Mouse (Mus musculus) embryonic facial prominence, embryonic 15.5 days (tissue): ENCODE measurements around the gene Nr1h2. TPM values are rescaled to one million over a fixed set of nuclear protein-coding genes. Genes with fewer than 3 reads are reported as not detected.

ENCODE experiments used
- ATAC-seq: fragments of 200-750 bp; cut with Nextera tagmentation; 2 replicates; pipeline ENCODE4 v1.8.0; 2017; ENCODE audit warnings: low read depth, moderate TSS enrichment; ENCODE audit not compliant: insufficient number of reproducible peaks, low FRiP score, low TSS enrichment
- H3K27ac ChIP-seq: fragments of 300-500 bp; sonication (generic); replicated peaks from 2 replicates; pipeline ENCODE4 v1.5.1; 2015; ENCODE audit warnings: mild to moderate bottlenecking, inconsistent platforms
- H3K27me3 ChIP-seq: fragments of 300-500 bp; sonication (generic); 2 replicates; pipeline ENCODE4 v1.6.1; 2015; ENCODE audit warnings: inconsistent platforms
- H3K36me3 ChIP-seq: fragments of 300-500 bp; sonication (generic); 2 replicates; pipeline ENCODE4 v1.6.1; 2015; ENCODE audit warnings: mild to moderate bottlenecking, inconsistent platforms
- H3K4me1 ChIP-seq: fragments of 300-500 bp; sonication (generic); 2 replicates; pipeline ENCODE4 v1.6.1; 2015; ENCODE audit warnings: inconsistent platforms
- H3K4me2 ChIP-seq: fragments of 300-500 bp; sonication (generic); replicated peaks from 2 replicates; pipeline ENCODE4 v1.6.1; 2015; ENCODE audit warnings: mild to moderate bottlenecking, inconsistent platforms
- H3K4me3 ChIP-seq: fragments of 300-500 bp; sonication (generic); replicated peaks from 2 replicates; pipeline ENCODE4 v1.5.1; 2015; ENCODE audit warnings: mild to moderate bottlenecking, inconsistent platforms
- H3K9ac ChIP-seq: fragments of 300-500 bp; sonication (generic); 2 replicates; pipeline ENCODE4 v1.6.1; 2015; ENCODE audit warnings: inconsistent platforms
- H3K9me3 ChIP-seq: fragments of 300-500 bp; sonication (generic); replicated peaks from 2 replicates; pipeline ENCODE4 v1.6.1; 2016; ENCODE audit warnings: inconsistent platforms
- WGBS: fragments of 180-500 bp; shearing (Covaris S2); methylation state at CpG from one replicate; pipeline ENCODE4 v1.1.7; 2015; 5-methylcytosine and 5-hydroxymethylcytosine counted together
- polyA plus RNA-seq: library from polyadenylated mRNA; unstranded; fragments of >200 nt; fragmentation: Nextera tagmentation; extraction: Ambion mirVana; gene quantifications from 2 replicates; pipeline ENCODE4 v1.2.1, GENCODE M21; 2015

Nr1h2 gene
- polyA plus RNA-seq, 1 experiment from 2014 or later = 83.4 TPM

DNA sequence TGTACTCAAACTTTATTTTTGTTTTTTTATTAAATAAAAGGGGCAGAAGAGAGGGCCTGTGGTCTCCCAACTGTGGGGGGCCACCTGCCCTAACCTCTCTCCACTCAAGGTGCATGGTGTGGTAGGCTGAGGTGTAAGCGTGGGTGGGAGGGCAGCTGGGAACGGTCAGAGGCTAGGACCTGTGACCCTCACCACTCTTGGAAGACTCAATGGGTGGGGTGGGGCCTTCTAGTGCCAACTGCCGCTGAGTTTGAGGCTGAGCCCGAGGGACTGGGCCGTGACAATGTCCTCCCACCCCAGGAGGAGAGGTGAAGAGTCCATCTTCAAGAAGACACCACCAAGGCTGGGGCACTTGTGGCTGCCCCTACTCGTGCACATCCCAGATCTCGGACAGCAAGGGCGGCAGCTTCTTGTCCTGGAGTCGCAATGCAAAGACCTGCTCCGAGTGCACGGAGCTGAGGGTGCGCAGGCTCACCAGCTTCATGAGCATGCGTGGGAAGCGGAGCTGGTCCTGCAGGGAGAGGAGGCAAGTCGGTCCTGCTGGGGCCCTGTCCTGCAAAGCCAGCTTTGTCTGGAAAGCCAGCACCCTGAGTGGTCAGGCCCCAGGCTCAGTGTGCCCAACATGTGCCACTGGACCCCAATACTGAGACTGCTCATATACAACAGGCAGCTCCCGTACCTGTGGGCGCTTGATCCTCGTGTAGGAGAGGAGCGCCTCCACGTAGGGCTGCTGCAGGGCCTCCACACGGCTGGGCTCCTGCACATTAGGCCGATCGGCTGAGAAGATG, 3.9 kb downstream of the Nr1h2 start:
- Histone ChIP-seq H3K4me3 (no peak overlapping the region), H3K27me3 (no peaks in the 10 kb centered on the region), H3K9me3 (no peaks in the 10 kb centered on the region), H3K36me3 (peaks cover 31% of the 10 kb centered on the region), H3K9ac (no peak overlapping the region), H3K27ac (no peak overlapping the region), H3K4me2 (no peak overlapping the region), H3K4me1 (peaks cover 32% of the 10 kb centered on the region)
- 93% methylated on average over 23 of the region's 23 CpGs for WGBS
- no peak for ATAC-seq

- peak within 1 kb of the TSS; percentile 87 for H3K4me2 ChIP-seq
- H3K36me3 ChIP-seq = peaks cover 31% of the 10 kb centered on the region
- peak within 1 kb of the TSS; percentile 70 for H3K4me3 ChIP-seq
- under 1% methylated on average over 43 of the region's 43 CpGs for WGBS
- H3K27ac ChIP-seq = peak within 1 kb of the TSS; percentile 86
- H3K27me3 ChIP-seq = no peaks in the 10 kb centered on the region
- peak; percentile 93 for ATAC-seq
- H3K9ac ChIP-seq = peak within 1 kb of the TSS; percentile 51
- H3K4me1 ChIP-seq = peaks cover 28% of the 10 kb centered on the region
- H3K9me3 ChIP-seq = no peaks in the 10 kb centered on the region
These were observed 5.2 kb downstream of the Nr1h2 start, which contains the start of gene Pold1 for GRCm38 (mm10) chr7:44548497-44549087. TSS of gene Pold1 (minus strand) at chr7:44548849.

DNA sequence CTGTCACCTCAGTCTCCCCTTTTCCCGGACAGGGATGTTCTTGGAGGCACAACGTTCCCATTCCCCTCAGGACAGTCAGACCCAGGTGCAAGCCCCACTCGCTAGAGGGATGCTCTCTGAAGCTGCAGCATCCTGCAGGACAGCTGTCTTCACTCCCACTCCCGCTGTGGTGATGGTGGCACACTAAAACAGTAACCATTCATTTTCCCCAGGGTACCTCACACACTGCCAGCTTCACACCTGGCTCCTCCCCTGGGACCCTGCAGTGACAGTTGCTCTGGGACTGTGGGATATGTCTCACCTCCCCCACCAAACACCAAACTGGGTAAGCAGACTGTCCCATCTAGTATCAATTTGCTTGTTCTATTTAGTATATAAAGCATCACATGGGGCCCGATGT, 6.0 kb downstream of the Nr1h2 start:
- WGBS = 18% methylated on average over 5 of the region's 5 CpGs
- ATAC-seq = no peak
- H3K36me3 ChIP-seq = peaks cover 34% of the 10 kb centered on the region

DNA sequence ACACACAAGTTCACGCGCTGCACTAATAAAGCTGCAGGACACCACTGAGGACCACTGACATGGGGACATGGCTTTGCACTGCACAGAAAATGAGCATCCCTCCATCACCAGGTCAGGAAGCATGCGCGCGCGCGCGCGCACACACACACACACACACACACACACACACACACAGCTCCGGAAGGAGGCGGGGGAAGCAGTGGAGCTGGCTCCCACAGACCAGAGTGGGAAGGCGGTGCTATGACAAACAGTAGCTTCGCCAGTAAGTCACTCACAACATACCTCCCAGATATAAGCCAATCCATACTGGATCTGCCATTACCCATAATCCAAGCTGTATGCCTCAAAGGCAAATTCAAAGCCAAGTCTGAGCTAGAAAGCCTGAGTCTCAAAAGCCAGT, 6.7 kb downstream of the Nr1h2 start:
- H3K27ac ChIP-seq = no peak overlapping the region
- H3K27me3 ChIP-seq = no peaks in the 10 kb centered on the region
- WGBS = 90% methylated on average over 13 of the region's 13 CpGs
- H3K4me1 ChIP-seq = peaks cover 18% of the 10 kb centered on the region
- no peaks in the 10 kb centered on the region for H3K9me3 ChIP-seq
- no peak for ATAC-seq
- peak overlapping the region; percentile 87 for H3K4me2 ChIP-seq
- peak overlapping the region; percentile 70; the same call in 1 of the 2 replicates for H3K4me3 ChIP-seq
- H3K36me3 ChIP-seq = peaks cover 37% of the 10 kb centered on the region
- no peak overlapping the region; the same call in 1 of the 2 replicates for H3K9ac ChIP-seq

More for the DNA sequence above, 6.0 kb downstream of the Nr1h2 start:
- peaks cover 22% of the 10 kb centered on the region for H3K4me1 ChIP-seq
- peak overlapping the region; percentile 70 for H3K4me3 ChIP-seq
- no peaks in the 10 kb centered on the region for H3K9me3 ChIP-seq
- no peaks in the 10 kb centered on the region for H3K27me3 ChIP-seq
- H3K9ac ChIP-seq = peak overlapping the region; percentile 51
- peak overlapping the region; percentile 87 for H3K4me2 ChIP-seq
- H3K27ac ChIP-seq = peak overlapping the region; percentile 86; the same call in 1 of the 2 replicates

DNA sequence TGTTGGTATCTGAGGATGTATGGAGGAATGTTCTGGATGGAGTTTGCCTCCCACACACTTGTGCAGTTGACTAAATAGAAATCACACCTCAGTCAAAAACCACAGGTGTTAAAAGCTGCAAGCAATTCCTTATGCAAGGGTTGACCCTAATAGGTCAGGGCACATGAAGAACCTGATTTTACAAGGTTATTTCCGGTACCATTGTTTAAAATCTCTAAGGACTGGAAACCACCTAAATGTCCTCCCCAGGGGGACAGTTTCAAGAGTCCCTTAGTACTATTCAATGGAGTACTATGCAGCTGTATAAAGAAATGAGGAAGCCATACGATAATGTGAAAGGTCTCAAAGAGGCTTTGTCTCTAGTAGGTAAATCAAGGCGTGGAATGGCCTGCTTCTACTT, 7.5 kb downstream of the Nr1h2 start:
- Histone ChIP-seq H3K36me3 (peaks cover 37% of the 10 kb centered on the region), H3K4me2 (no peak overlapping the region), H3K4me1 (peaks cover 18% of the 10 kb centered on the region), H3K4me3 (no peak overlapping the region), H3K27ac (no peak overlapping the region), H3K9ac (no peak overlapping the region), H3K9me3 (no peaks in the 10 kb centered on the region), H3K27me3 (no peaks in the 10 kb centered on the region)
- WGBS = 94% methylated on average over 3 of the region's 3 CpGs
- ATAC-seq = no peak

DNA sequence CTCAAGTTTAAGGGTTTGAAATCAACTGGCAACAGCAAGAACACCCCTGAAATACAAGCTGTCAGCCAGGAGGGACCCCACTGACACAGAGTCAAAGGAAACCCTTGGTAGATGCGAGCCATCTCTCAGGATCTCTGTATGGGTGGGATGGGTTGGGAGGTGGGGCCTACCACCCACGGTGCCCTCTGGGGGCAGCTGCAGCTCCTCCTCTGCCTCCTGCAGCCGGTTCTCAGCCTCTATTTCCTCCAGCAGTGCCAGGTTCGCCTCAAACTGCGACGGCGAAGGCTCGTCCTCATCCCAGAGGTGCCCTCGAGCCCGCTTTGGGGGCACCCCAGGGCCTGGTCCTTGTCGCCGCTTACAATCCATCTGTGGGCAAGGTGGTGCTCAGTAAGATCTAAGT, 10.7 kb downstream of the Nr1h2 start:
- peaks cover 49% of the 10 kb centered on the region for H3K36me3 ChIP-seq
- no peaks in the 10 kb centered on the region for H3K9me3 ChIP-seq
- WGBS = 74% methylated on average over 12 of the region's 12 CpGs
- H3K4me1 ChIP-seq = peaks cover 12% of the 10 kb centered on the region
- no peaks in the 10 kb centered on the region for H3K27me3 ChIP-seq
- no peak overlapping the region for H3K4me2 ChIP-seq
- ATAC-seq = no peak
- H3K9ac ChIP-seq = no peak overlapping the region
- no peak overlapping the region for H3K4me3 ChIP-seq
- H3K27ac ChIP-seq = no peak overlapping the region

- H3K4me1 ChIP-seq = peaks cover 7% of the 10 kb centered on the region
- H3K27me3 ChIP-seq = no peaks in the 10 kb centered on the region
- WGBS = 91% methylated on average over 11 of the region's 11 CpGs
- no peak overlapping the region for H3K4me2 ChIP-seq
- no peak for ATAC-seq
- H3K9me3 ChIP-seq = no peaks in the 10 kb centered on the region
- H3K9ac ChIP-seq = no peak overlapping the region
- peaks cover 54% of the 10 kb centered on the region for H3K36me3 ChIP-seq
- H3K27ac ChIP-seq = no peak overlapping the region
- H3K4me3 ChIP-seq = no peak overlapping the region
These were observed 11.2 kb downstream of the Nr1h2 start for GRCm38 (mm10) chr7:44542555-44542954.

- H3K27me3 ChIP-seq = no peaks in the 10 kb centered on the region
- no peak overlapping the region for H3K4me2 ChIP-seq
- ATAC-seq = no peak
- no peak overlapping the region for H3K27ac ChIP-seq
- H3K9me3 ChIP-seq = no peaks in the 10 kb centered on the region
- no peaks in the 10 kb centered on the region for H3K4me1 ChIP-seq
- 90% methylated on average over 41 of the region's 41 CpGs for WGBS
- peaks cover 87% of the 10 kb centered on the region for H3K36me3 ChIP-seq
- H3K4me3 ChIP-seq = no peak overlapping the region
- H3K9ac ChIP-seq = no peak overlapping the region
These were observed 14.8 kb downstream of the Nr1h2 start for GRCm38 (mm10) chr7:44538756-44539624.

DNA sequence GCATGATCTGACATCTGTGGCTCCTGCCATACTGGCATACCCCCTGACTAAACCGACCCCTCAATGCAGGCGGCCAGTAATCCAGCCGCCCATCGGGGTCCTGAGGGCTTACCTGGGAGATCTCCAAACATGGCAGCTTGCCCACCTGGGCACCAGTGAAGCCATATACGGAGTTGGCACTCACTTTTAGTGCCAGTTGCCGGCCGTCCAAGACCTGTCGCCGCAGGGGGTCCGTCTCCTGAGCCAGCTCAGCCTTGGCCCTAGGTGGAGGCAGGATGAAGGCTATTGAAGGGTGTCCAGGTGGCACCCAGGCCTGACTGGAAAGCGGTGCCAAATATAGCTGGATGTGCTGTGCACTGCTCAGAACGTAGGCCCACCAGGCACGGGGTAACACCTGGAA, 16.3 kb downstream of the Nr1h2 start:
- no peak overlapping the region for H3K9ac ChIP-seq
- no peaks in the 10 kb centered on the region for H3K9me3 ChIP-seq
- H3K36me3 ChIP-seq = peaks cover 93% of the 10 kb centered on the region
- H3K4me3 ChIP-seq = no peak overlapping the region
- 91% methylated on average over 13 of the region's 13 CpGs for WGBS
- H3K27ac ChIP-seq = no peak overlapping the region
- ATAC-seq = no peak
- H3K4me1 ChIP-seq = 0 out of 2 replicates have a peak, but pooled peaks cover 5% of the 10 kb centered on the region
- no peaks in the 10 kb centered on the region for H3K27me3 ChIP-seq
- no peak overlapping the region for H3K4me2 ChIP-seq

- ATAC-seq = no peak
- Histone ChIP-seq H3K4me1 (peaks cover 5% of the 10 kb centered on the region; the same call in 1 of the 2 replicates), H3K9me3 (no peaks in the 10 kb centered on the region), H3K27me3 (no peaks in the 10 kb centered on the region), H3K27ac (no peak overlapping the region), H3K9ac (no peak overlapping the region), H3K4me2 (no peak overlapping the region), H3K36me3 (peaks cover 88% of the 10 kb centered on the region), H3K4me3 (no peak overlapping the region)
- 82% methylated on average over 7 of the region's 7 CpGs for whole genome bisulfite sequencing
These were observed 16.7 kb downstream of the Nr1h2 start for GRCm38 (mm10) chr7:44537009-44537408.

DNA sequence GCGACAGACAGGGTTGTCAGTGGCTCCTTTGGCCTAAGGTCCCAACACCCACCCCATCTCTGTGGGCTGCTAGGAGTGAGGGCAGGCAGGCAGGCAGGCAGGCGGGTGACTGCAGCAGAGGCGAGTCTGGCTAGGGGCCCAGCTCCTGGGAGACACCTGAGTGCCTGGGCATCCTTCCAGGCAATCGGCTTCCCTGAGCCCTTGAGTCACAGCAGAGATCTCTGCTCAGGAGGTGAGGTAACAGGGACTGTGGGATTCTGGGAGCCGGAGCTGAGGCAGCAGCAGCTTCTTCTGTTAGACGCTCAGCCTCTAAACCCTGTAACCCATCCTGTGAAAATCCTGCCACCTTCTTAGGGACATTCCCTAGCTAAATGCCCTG, 17.2 kb downstream of the Nr1h2 start:
- no peak for ATAC-seq
- H3K4me1 ChIP-seq = peaks cover 9% of the 10 kb centered on the region; the same call in 1 of the 2 replicates
- no peak overlapping the region for H3K4me3 ChIP-seq
- H3K9ac ChIP-seq = no peak overlapping the region
- no peak overlapping the region for H3K27ac ChIP-seq
- no peaks in the 10 kb centered on the region for H3K27me3 ChIP-seq
- H3K4me2 ChIP-seq = no peak overlapping the region
- H3K36me3 ChIP-seq = peaks cover 84% of the 10 kb centered on the region
- 84% methylated on average over 6 of the region's 6 CpGs for WGBS
- no peaks in the 10 kb centered on the region for H3K9me3 ChIP-seq
